Mouse (Mus musculus): ENCODE results near the gene Olfr1555-ps1. TPM values are rescaled to one million over a fixed set of nuclear protein-coding genes. Genes with fewer than 3 reads are reported as not detected.

Olfr1555-ps1 gene
- total RNA-seq (2023): not detected

GRCm38 (mm10) chr19:12170062-12170599 is at the start of gene Olfr1555-ps1:
Gene Olfr1555-ps1 (minus strand): TSS chr19:12170112.

GRCm38 (mm10) chr19:12200334-12200733 is 30.4 kb upstream of the Olfr1555-ps1 start, which contains the start of gene Olfr1431:
Gene Olfr1431 (plus strand): TSS chr19:12200634.

GRCm38 (mm10) chr19:12123103-12123502 is 46.8 kb downstream of the Olfr1555-ps1 start, which contains the start of gene Olfr76:
Gene Olfr76 (minus strand): TSS chr19:12123203.

GRCm38 (mm10) chr19:12115797-12116196 is 54.1 kb downstream of the Olfr1555-ps1 start, which contains the start of gene Olfr1428:
Gene Olfr1428 (minus strand): TSS chr19:12115897.

Other genes starting within 250 kb of the Olfr1555-ps1 start
- 44.4 TPM for gene Osbp, start 204.2 kb downstream of the Olfr1555-ps1 start, total RNA-seq (2023)
- not detected for gene Olfr1423, start 128.8 kb downstream of the Olfr1555-ps1 start, total RNA-seq (2023)
- not detected for gene Olfr1424, start 107.4 kb downstream of the Olfr1555-ps1 start, total RNA-seq (2023)
- not detected for gene Olfr1425, start 92.4 kb downstream of the Olfr1555-ps1 start, total RNA-seq (2023)
- gene Olfr1426, start 78.1 kb downstream of the Olfr1555-ps1 start, total RNA-seq (2023): not detected
- not detected for gene Olfr1427, start 66.8 kb downstream of the Olfr1555-ps1 start, total RNA-seq (2023)
- gene Olfr1428, start 54.2 kb downstream of the Olfr1555-ps1 start, total RNA-seq (2023): not detected
- gene Olfr76, start 46.9 kb downstream of the Olfr1555-ps1 start, total RNA-seq (2023): not detected
- not detected for gene Olfr1431, start 30.5 kb upstream of the Olfr1555-ps1 start, total RNA-seq (2023)
- gene Olfr1432, start 62.5 kb upstream of the Olfr1555-ps1 start, total RNA-seq (2023): not detected
- gene Olfr262, start 71.5 kb upstream of the Olfr1555-ps1 start, total RNA-seq (2023): not detected
- gene Olfr235, start 90.9 kb upstream of the Olfr1555-ps1 start, total RNA-seq (2023): not detected
- not detected for gene Olfr1434, start 109.7 kb upstream of the Olfr1555-ps1 start, total RNA-seq (2023)
- gene Olfr1436, start 129.0 kb upstream of the Olfr1555-ps1 start, total RNA-seq (2023): not detected
- not detected for gene Olfr1437, start 155.0 kb upstream of the Olfr1555-ps1 start, total RNA-seq (2023)
- not detected for gene Olfr1438-ps1, start 165.8 kb upstream of the Olfr1555-ps1 start, total RNA-seq (2023)
- gene Olfr1440, start 217.2 kb upstream of the Olfr1555-ps1 start, total RNA-seq (2023): not detected
- gene Olfr1441, start 247.3 kb upstream of the Olfr1555-ps1 start, total RNA-seq (2023): not detected

Data from CD4-positive naive resting alpha-beta T cell, adult 57 days (primary cell).